Mouse (Mus musculus) lung, embryonic 14.5 days (tissue): ENCODE results near the gene Pip5k1b. TPM values are rescaled to one million over a fixed set of nuclear protein-coding genes. Genes with fewer than 3 reads are reported as not detected.

ENCODE experiments used
- ATAC-seq: fragments of 200-750 bp; cut with Nextera tagmentation; 2 replicates; pipeline ENCODE4 v1.8.0; 2017; ENCODE audit warnings: mild to moderate bottlenecking, moderate TSS enrichment, moderate library complexity; ENCODE audit not compliant: insufficient read depth
- DNase-seq: peaks from one replicate; pipeline ENCODE4 v3.0.0-alpha.2; 2015
- H3K27ac ChIP-seq: fragments of 300-500 bp; sonication (generic); 2 replicates; pipeline ENCODE4 v1.5.1; 2014; ENCODE audit warnings: low read depth, mild to moderate bottlenecking, moderate library complexity
- H3K27me3 ChIP-seq: fragments of 300-500 bp; sonication (generic); 2 replicates; pipeline ENCODE4 v1.6.1; 2014; ENCODE audit warnings: low read length, control low read depth; ENCODE audit not compliant: insufficient read depth
- H3K36me3 ChIP-seq: fragments of 300-500 bp; sonication (generic); 2 replicates; pipeline ENCODE4 v1.6.1; 2014; ENCODE audit warnings: control low read depth; ENCODE audit not compliant: insufficient read depth
- H3K4me1 ChIP-seq: fragments of 300-500 bp; sonication (generic); 2 replicates; pipeline ENCODE4 v1.6.1; 2014; ENCODE audit warnings: antibody characterized with exemption, control low read depth; ENCODE audit not compliant: insufficient read depth
- H3K4me2 ChIP-seq: fragments of 300-500 bp; sonication (generic); 2 replicates; pipeline ENCODE4 v1.6.1; 2014; ENCODE audit warnings: mild to moderate bottlenecking
- H3K4me3 ChIP-seq: fragments of 300-500 bp; sonication (generic); 2 replicates; pipeline ENCODE4 v1.5.1; 2014; ENCODE audit warnings: low read depth, low read length
- H3K9ac ChIP-seq: fragments of 300-500 bp; sonication (generic); 2 replicates; pipeline ENCODE4 v1.6.1; 2014
- H3K9me3 ChIP-seq: fragments of 300-500 bp; sonication (generic); 2 replicates; pipeline ENCODE4 v1.6.1; 2016; ENCODE audit warnings: low read depth, low read length, control low read depth
- CTCF ChIP-seq: IDR thresholded peaks from 2 replicates; pipeline ENCODE4 v1.5.1; 2016; ENCODE audit warnings: antibody characterized with exemption, low read depth
- WGBS: fragments of 180-500 bp; shearing (Covaris S2); extraction: QIAGEN DNeasy Blood & Tissue Kit; methylation state at CpG from one replicate; pipeline ENCODE4 v1.1.7; 2014; 5-methylcytosine and 5-hydroxymethylcytosine counted together
- polyA plus RNA-seq: library from polyadenylated mRNA; unstranded; fragments of >200 nt; fragmentation: Nextera tagmentation; extraction: Ambion mirVana; gene quantifications from 2 replicates; pipeline ENCODE4 v1.2.1, GENCODE M21; 2014

Pip5k1b gene
- polyA plus RNA-seq, 1 experiment from 2014 or later: 2.6 TPM

- WGBS: 13% methylated on average over 10 of the region's 10 CpGs
- no peak overlapping the region for H3K4me2 ChIP-seq
- no peaks in the 10 kb centered on the region for H3K9me3 ChIP-seq
- TF ChIP-seq CTCF: no peak
- H3K4me1 ChIP-seq: peaks cover 5% of the 10 kb centered on the region; the same call in 1 of the 2 replicates
- DNase-seq (peak; percentile 32), ATAC-seq (no peak)
- H3K4me3 ChIP-seq: no peak overlapping the region
- no peak overlapping the region for H3K9ac ChIP-seq
- peak overlapping the region; percentile 58; the same call in 1 of the 2 replicates for H3K27ac ChIP-seq
- no peaks in the 10 kb centered on the region for H3K27me3 ChIP-seq
- no peaks in the 10 kb centered on the region for H3K36me3 ChIP-seq
These were observed 231.6 kb downstream of the Pip5k1b start for GRCm38 (mm10) chr19:24323841-24324613.

GRCm38 (mm10) chr19:24321900-24322311 lies 233.8 kb downstream of the Pip5k1b start:
- H3K27ac ChIP-seq: peak overlapping the region; percentile 66
- H3K4me3 ChIP-seq: no peak overlapping the region
- no peaks in the 10 kb centered on the region for H3K36me3 ChIP-seq
- H3K4me2 ChIP-seq: no peak overlapping the region
- H3K4me1 ChIP-seq: peaks cover 5% of the 10 kb centered on the region; the same call in 1 of the 2 replicates
- 77% methylated on average over 8 of the region's 8 CpGs for WGBS
- H3K27me3 ChIP-seq: no peaks in the 10 kb centered on the region
- H3K9me3 ChIP-seq: no peaks in the 10 kb centered on the region
- H3K9ac ChIP-seq: no peak overlapping the region
- DNase-seq (no peak), ATAC-seq (no peak)
- TF ChIP-seq CTCF: no peak

- DNase-seq (no peak), ATAC-seq (no peak)
- peaks cover 5% of the 10 kb centered on the region; the same call in 1 of the 2 replicates for H3K4me1 ChIP-seq
- TF ChIP-seq CTCF: no peak
- H3K4me3 ChIP-seq: no peak overlapping the region
- H3K27me3 ChIP-seq: no peaks in the 10 kb centered on the region
- H3K27ac ChIP-seq: peak overlapping the region; percentile 66
- WGBS: 64% methylated on average over 6 of the region's 6 CpGs
- H3K4me2 ChIP-seq: no peak overlapping the region
- no peaks in the 10 kb centered on the region for H3K9me3 ChIP-seq
- H3K9ac ChIP-seq: no peak overlapping the region
- H3K36me3 ChIP-seq: no peaks in the 10 kb centered on the region
These were observed 234.3 kb downstream of the Pip5k1b start for GRCm38 (mm10) chr19:24321211-24321899.

- no peak overlapping the region for H3K4me3 ChIP-seq
- WGBS: 54% methylated on average over 10 of the region's 10 CpGs
- H3K9ac ChIP-seq: no peak overlapping the region
- ATAC-seq (no peak), DNase-seq (no peak)
- no peak for TF ChIP-seq CTCF
- H3K27me3 ChIP-seq: no peaks in the 10 kb centered on the region
- no peaks in the 10 kb centered on the region for H3K9me3 ChIP-seq
- no peaks in the 10 kb centered on the region for H3K4me1 ChIP-seq
- H3K27ac ChIP-seq: peak overlapping the region; percentile 69; the same call in 1 of the 2 replicates
- no peak overlapping the region for H3K4me2 ChIP-seq
- no peaks in the 10 kb centered on the region for H3K36me3 ChIP-seq
These were observed 237.5 kb downstream of the Pip5k1b start for GRCm38 (mm10) chr19:24318172-24318571.

GRCm38 (mm10) chr19:24317731-24318130 lies 237.9 kb downstream of the Pip5k1b start:
- H3K27me3 ChIP-seq: no peaks in the 10 kb centered on the region
- WGBS: 61% methylated on average over 2 of the region's 2 CpGs
- H3K4me3 ChIP-seq: no peak overlapping the region
- peak overlapping the region; percentile 69; the same call in 1 of the 2 replicates for H3K27ac ChIP-seq
- no peak overlapping the region for H3K4me2 ChIP-seq
- no peaks in the 10 kb centered on the region for H3K9me3 ChIP-seq
- H3K9ac ChIP-seq: no peak overlapping the region
- H3K36me3 ChIP-seq: no peaks in the 10 kb centered on the region
- ATAC-seq: no peak
- peak; percentile 30 for DNase-seq
- no peaks in the 10 kb centered on the region for H3K4me1 ChIP-seq
- no peak for TF ChIP-seq CTCF

GRCm38 (mm10) chr19:24317038-24317591 lies 238.6 kb downstream of the Pip5k1b start:
- no peaks in the 10 kb centered on the region for H3K27me3 ChIP-seq
- ATAC-seq: no peak
- peak overlapping the region; percentile 69 for H3K27ac ChIP-seq
- whole genome bisulfite sequencing: 51% methylated on average over 15 of the region's 15 CpGs
- no peak overlapping the region for H3K4me2 ChIP-seq
- no peaks in the 10 kb centered on the region for H3K9me3 ChIP-seq
- no peaks in the 10 kb centered on the region for H3K4me1 ChIP-seq
- H3K36me3 ChIP-seq: no peaks in the 10 kb centered on the region
- no peak overlapping the region for H3K9ac ChIP-seq
- no peak for TF ChIP-seq CTCF
- H3K4me3 ChIP-seq: no peak overlapping the region
- DNase-seq: peak; percentile 35
